ENCODE assay signal across 10 mouse cellular contexts in the genomic region with DNA sequence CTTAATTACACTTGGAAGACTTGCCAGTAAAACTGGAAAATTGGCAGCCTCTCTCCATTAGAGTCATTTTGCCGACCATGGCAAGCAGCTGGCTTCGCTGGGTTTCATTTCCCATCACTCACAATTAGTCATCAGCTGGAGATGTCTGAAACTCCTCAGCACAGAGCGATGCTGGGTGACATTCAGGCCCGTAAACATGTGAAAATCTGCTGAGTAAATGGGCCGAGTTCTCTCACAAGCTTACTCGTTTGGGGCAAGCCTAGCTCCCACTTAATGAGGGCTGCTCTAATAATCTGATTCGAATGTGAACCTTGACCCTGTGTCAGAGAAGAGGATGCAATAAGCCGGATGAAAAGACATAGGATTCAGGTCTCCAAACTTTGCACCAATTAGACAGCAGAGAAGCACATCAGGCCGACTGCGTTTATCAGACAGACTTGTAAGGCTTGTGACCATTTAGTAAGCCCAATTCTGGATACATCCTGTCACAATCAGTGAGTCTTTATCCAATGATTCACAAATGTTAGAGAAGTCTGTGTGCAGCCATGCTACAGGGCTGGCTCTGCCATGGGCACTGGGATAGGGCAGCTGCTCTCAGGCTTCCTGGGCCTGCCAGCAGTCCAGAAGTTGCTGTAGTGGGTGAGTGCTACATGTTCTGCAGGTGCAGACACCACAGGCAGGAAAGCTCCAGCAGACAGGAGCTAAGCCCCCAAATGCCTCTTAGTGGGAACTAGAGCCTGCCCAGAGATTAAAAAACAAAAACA. TPM values are rescaled to one million over a fixed set of nuclear protein-coding genes. Genes with fewer than 3 reads are reported as not detected.
DNase-seq lines count a peak whose midpoint lies in the region; ATAC-seq and TF ChIP-seq lines count a peak whose summit lies in the region.
"Had no signal": no experiment of that assay in that cellular context is flagged by ENCODE, and none has a peak within 500 bp of the region (broad histone marks: within the 10 kb centered on the region; RNA-seq: fewer than 3 reads in every experiment).

No protein-coding gene starts in this region.

- no peaks in the 10 kb centered on the region for H3K36me3 ChIP-seq in stomach, embryonic 16.5 days (ENCODE audit: control insufficient read depth, insufficient read depth, low read length)
- no peaks in the 10 kb centered on the region for H3K36me3 ChIP-seq in stomach, postnatal 0 days (ENCODE audit: control insufficient read depth, insufficient read depth, low read length)

- no peaks in the 10 kb centered on the region for H3K27me3 ChIP-seq in stomach, embryonic 16.5 days (ENCODE audit: control insufficient read depth, insufficient read depth, low read length)
- H3K27me3 ChIP-seq in stomach, postnatal 0 days (ENCODE audit: control insufficient read depth, insufficient read depth, low read length): no peaks in the 10 kb centered on the region
- H3K27me3 ChIP-seq: CH12.LX had no signal

- no peaks in the 10 kb centered on the region for H3K9me3 ChIP-seq in stomach, embryonic 16.5 days (replicated peaks; ENCODE audit: control insufficient read depth, low read length)
- no peaks in the 10 kb centered on the region for H3K9me3 ChIP-seq in stomach, postnatal 0 days (ENCODE audit: control insufficient read depth, low read length)

- TF ChIP-seq CTCF in stomach, postnatal 0 days (IDR thresholded peaks at IDR 0.05; ENCODE audit: low read depth): no peak

- no peaks in the 10 kb centered on the region for H3K4me1 ChIP-seq in stomach, embryonic 16.5 days (ENCODE audit: control insufficient read depth, insufficient read depth, low read length)
- H3K4me1 ChIP-seq in stomach, postnatal 0 days (replicated peaks; ENCODE audit: control insufficient read depth, insufficient read depth): no peaks in the 10 kb centered on the region

- 54% methylated on average over 10 of the region's 10 CpGs for WGBS in stomach, embryonic 16.5 days
- 49% methylated on average over 10 of the region's 10 CpGs for WGBS in stomach, postnatal 0 days

- peak; percentile 21 for DNase-seq in embryo, embryonic 10 days (ENCODE audit: low spot score)
- DNase-seq in embryo, embryonic 11 days: no peak
- DNase-seq in stomach, postnatal 0 days (ENCODE audit: low spot score): no peak
- peak; percentile 54 for DNase-seq in layer of hippocampus, adult 9-10 months (ENCODE audit: low spot score)
- DNase-seq in thymus, postnatal 10 days (ENCODE audit: low spot score in 2 of 2): no peak
- DNase-seq in urinary bladder, postnatal 14 days (ENCODE audit: low spot score): no peak
- no peak for DNase-seq in adrenal gland, adult 8-10 months
- DNase-seq: kidney, postnatal 25 days had no signal

- TF ChIP-seq EP300 in stomach, postnatal 0 days (optimal IDR thresholded peaks at IDR 0.05): no peak

- no peak overlapping the region for H3K4me2 ChIP-seq in stomach, embryonic 16.5 days (ENCODE audit: low read depth, low read length)
- H3K4me2 ChIP-seq in stomach, postnatal 0 days (replicated peaks; ENCODE audit: low read depth): no peak overlapping the region

- no peak overlapping the region for H3K4me3 ChIP-seq in stomach, embryonic 16.5 days (replicated peaks; ENCODE audit: low read length)
- no peak overlapping the region for H3K4me3 ChIP-seq in stomach, postnatal 0 days (ENCODE audit: low read depth, low read length)

- ATAC-seq in stomach, embryonic 16.5 days (ENCODE audit: insufficient read depth, low FRiP score): no peak
- no peak for ATAC-seq in stomach, postnatal 0 days (ENCODE audit: low FRiP score, low TSS enrichment)

- H3K27ac ChIP-seq in stomach, embryonic 16.5 days (ENCODE audit: low read length): peak overlapping the region; percentile 11; the same call in 1 of the 2 replicates
- no peak overlapping the region for H3K27ac ChIP-seq in stomach, postnatal 0 days (replicated peaks)

- no peak overlapping the region for H3K9ac ChIP-seq in stomach, embryonic 16.5 days (ENCODE audit: low read length)
- H3K9ac ChIP-seq in stomach, postnatal 0 days (ENCODE audit: low read length): no peak overlapping the region

RNA-seq across cellular contexts. Expression of a gene that starts 29.6 kb away (rescaled TPM):
- polyA plus RNA-seq in stomach, embryonic 16.5 days (2015; fragmentation: Nextera tagmentation; extraction: Ambion mirVana): 33.0 and 41.3 TPM in 2 replicates
- polyA plus RNA-seq in stomach, postnatal 0 days (2015; fragmentation: Nextera tagmentation; extraction: Ambion mirVana): 54.3 and 59.3 TPM in 2 replicates
- total RNA-seq in adrenal gland, adult 8-10 months (2022): 10 to 100 TPM; 54.0 to 62.7 (median 56.5) TPM

Comparison
In these comparisons a context has a peak if more than half of its experiments do, and no peak if none do; other contexts are left out.
1. DNase-seq: peak in embryo, embryonic 10 days (single experiment) and layer of hippocampus, adult 9-10 months (single experiment); none in embryo, embryonic 11 days (single experiment), stomach, postnatal 0 days (single experiment), thymus, postnatal 10 days (0 of 2), urinary bladder, postnatal 14 days (single experiment) and adrenal gland, adult 8-10 months (single experiment).